ENCODE assay signal across 23 mouse cellular contexts in the genomic region with DNA sequence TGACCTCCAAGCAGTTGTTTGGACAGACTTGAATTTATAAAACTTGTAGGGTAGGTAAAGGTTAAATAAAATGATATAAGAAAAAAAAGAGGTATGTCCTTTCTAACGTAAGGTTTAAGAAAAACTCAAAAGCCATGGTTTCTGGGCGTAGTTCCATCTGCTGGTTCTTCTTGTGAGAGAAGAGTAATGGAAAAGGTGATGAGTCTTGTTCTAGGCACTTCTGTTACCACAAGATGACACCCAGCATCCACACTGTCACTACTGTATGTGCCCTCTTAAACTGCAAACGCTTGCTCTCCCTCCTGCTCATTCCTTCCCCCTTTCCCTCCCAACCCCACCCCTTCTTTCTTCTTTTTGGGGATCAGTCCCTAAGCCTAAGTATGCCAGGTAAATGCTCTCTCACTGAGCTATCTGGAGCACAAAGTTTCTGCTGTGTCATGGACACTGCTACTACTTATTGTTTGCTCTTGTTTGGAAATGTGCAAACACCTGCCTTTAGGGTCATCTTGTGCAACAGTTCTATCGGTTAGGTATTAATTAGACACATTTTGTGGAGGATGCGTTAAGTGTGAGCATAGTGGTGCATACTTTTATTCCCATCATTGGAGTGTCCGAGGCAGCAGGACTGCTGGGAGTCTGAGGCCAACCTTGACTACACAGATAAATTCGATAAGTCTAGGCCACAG.
"Had no signal": no experiment of that assay in that cellular context is flagged by ENCODE, and none has a peak within 500 bp of the region (broad histone marks: within the 10 kb centered on the region; RNA-seq: fewer than 3 reads in every experiment).

No protein-coding gene starts in this region.

- H3K9me3 ChIP-seq: intestine, embryonic 15.5 days; kidney, embryonic 15.5 days; limb, embryonic 12.5 days; limb, embryonic 15.5 days; megakaryocyte, embryonic 14.5 days; midbrain, embryonic 10.5 days; midbrain, embryonic 15.5 days; neural tube, embryonic 12.5 days; neural tube, embryonic 15.5 days; stomach, embryonic 15.5 days had no signal

- ATAC-seq: intestine, embryonic 15.5 days; lung, postnatal 0 days; midbrain, embryonic 15.5 days had no signal

- H3K4me3 ChIP-seq: intestine, embryonic 15.5 days; kidney, embryonic 15.5 days; limb, embryonic 12.5 days; limb, embryonic 15.5 days; megakaryocyte, embryonic 14.5 days; midbrain, embryonic 10.5 days; midbrain, embryonic 15.5 days; neural tube, embryonic 12.5 days; neural tube, embryonic 15.5 days; stomach, embryonic 15.5 days had no signal

- H3K4me1 ChIP-seq: midbrain, embryonic 15.5 days; neural tube, embryonic 12.5 days had no signal

- H3K36me3 ChIP-seq: intestine, embryonic 15.5 days; kidney, embryonic 15.5 days; limb, embryonic 12.5 days; limb, embryonic 15.5 days; midbrain, embryonic 10.5 days; midbrain, embryonic 15.5 days; neural tube, embryonic 12.5 days; neural tube, embryonic 15.5 days; stomach, embryonic 15.5 days had no signal

- DNase-seq: kidney, adult 2 months; kidney, postnatal 10 days; kidney, postnatal 4 days; left cerebral cortex, postnatal 4 days; lung, embryonic 14.5 days; right cerebral cortex, adult 18-20 months; right cerebral cortex, postnatal 14 days; right cerebral cortex, postnatal 4 days; spleen, adult 18-20 months; thymus, adult 18-20 months; thymus, postnatal 36 days had no signal

- H3K27ac ChIP-seq: intestine, embryonic 15.5 days; kidney, embryonic 15.5 days; limb, embryonic 12.5 days; limb, embryonic 15.5 days; macrophage; midbrain, embryonic 10.5 days; midbrain, embryonic 15.5 days; neural tube, embryonic 12.5 days; neural tube, embryonic 15.5 days; stomach, embryonic 15.5 days had no signal

- H3K4me2 ChIP-seq: intestine, embryonic 15.5 days; kidney, embryonic 15.5 days; limb, embryonic 12.5 days; limb, embryonic 15.5 days; lung, embryonic 14.5 days; midbrain, embryonic 15.5 days; neural tube, embryonic 12.5 days; neural tube, embryonic 15.5 days; stomach, embryonic 15.5 days had no signal

- H3K9ac ChIP-seq: intestine, embryonic 15.5 days; kidney, embryonic 15.5 days; limb, embryonic 12.5 days; limb, embryonic 15.5 days; lung, embryonic 14.5 days; midbrain, embryonic 15.5 days; neural tube, embryonic 12.5 days; neural tube, embryonic 15.5 days; stomach, embryonic 15.5 days had no signal

- H3K27me3 ChIP-seq: intestine, embryonic 15.5 days; kidney, embryonic 15.5 days; limb, embryonic 12.5 days; limb, embryonic 15.5 days; megakaryocyte, embryonic 14.5 days; midbrain, embryonic 15.5 days; neural tube, embryonic 12.5 days; neural tube, embryonic 15.5 days; stomach, embryonic 15.5 days had no signal
